Mouse (Mus musculus): ENCODE measurements around the gene Tcf7l1. TPM values are rescaled to one million over a fixed set of nuclear protein-coding genes. Genes with fewer than 3 reads are reported as not detected.

The Tcf7l1 gene
- polyA plus RNA-seq, 1 experiment from 2014 or later: 5.7 TPM

- Histone ChIP-seq H3K4me1 (ENCODE audit: insufficient read depth) (peaks cover under 1% of the 10 kb centered on the region; the same call in 1 of the 2 replicates), H3K27me3 (ENCODE audit: insufficient read depth, low read length) (no peaks in the 10 kb centered on the region), H3K4me2 (ENCODE audit: low read depth, low read length) (no peak overlapping the region), H3K27ac (ENCODE audit: low read depth) (no peak overlapping the region), H3K4me3 (ENCODE audit: low read depth, low read length) (no peak overlapping the region), H3K36me3 (replicated peaks; ENCODE audit: insufficient read depth, low read length) (peaks cover 71% of the 10 kb centered on the region), H3K9me3 (ENCODE audit: low read length) (no peaks in the 10 kb centered on the region), H3K9ac (replicated peaks) (0 out of 2 replicates have a peak overlapping the region, but pooled peaks have one; percentile 21)
- TF ChIP-seq EP300 (IDR thresholded peaks at IDR 0.05; ENCODE audit: low read depth) (no peak), CTCF (IDR thresholded peaks at IDR 0.05; ENCODE audit: low read depth) (no peak)
- ATAC-seq (no peak), DNase-seq (no peak)
- WGBS (ENCODE audit: insufficient replicate concordance): 88% methylated on average over 4 of the region's 4 CpGs
Measured at GRCm38 (mm10) chr6:72608662-72609184, 180.3 kb downstream of the Tcf7l1 start.

DNA sequence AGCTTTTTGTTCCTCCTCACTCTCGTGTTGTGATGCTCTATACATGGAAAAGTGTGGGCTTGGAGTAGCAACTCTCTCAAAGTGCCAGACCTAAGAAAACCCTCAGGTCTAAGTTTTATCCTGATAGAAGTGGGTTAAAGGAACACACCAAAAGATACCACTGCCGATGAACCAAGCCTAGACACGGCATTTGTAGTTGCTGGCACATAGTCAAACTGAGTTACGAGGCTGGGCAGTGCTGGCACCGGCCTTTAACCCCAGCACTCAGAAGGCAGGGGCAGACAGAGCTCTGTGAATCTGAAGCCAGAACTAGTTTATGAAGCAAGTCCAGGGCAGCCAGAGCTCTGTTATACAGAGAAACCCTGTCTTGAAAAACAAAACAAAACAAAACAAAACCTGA, 181.4 kb downstream of the Tcf7l1 start:
- Histone ChIP-seq H3K27ac (ENCODE audit: low read depth) (no peak overlapping the region), H3K36me3 (replicated peaks; ENCODE audit: insufficient read depth, low read length) (peaks cover 65% of the 10 kb centered on the region)
- ATAC-seq: no peak

GRCm38 (mm10) chr6:72607060-72607459, 182.0 kb downstream of the Tcf7l1 start:
- no peak for TF ChIP-seq EP300 (IDR thresholded peaks at IDR 0.05; ENCODE audit: low read depth)
- TF ChIP-seq CTCF (IDR thresholded peaks at IDR 0.05; ENCODE audit: low read depth): no peak

More for the DNA sequence above, 181.4 kb downstream of the Tcf7l1 start:
- no peaks in the 10 kb centered on the region for H3K4me1 ChIP-seq (ENCODE audit: insufficient read depth)
- no peak for TF ChIP-seq EP300 (IDR thresholded peaks at IDR 0.05; ENCODE audit: low read depth)
- TF ChIP-seq CTCF (IDR thresholded peaks at IDR 0.05; ENCODE audit: low read depth): no peak
- H3K27me3 ChIP-seq (ENCODE audit: insufficient read depth, low read length): no peaks in the 10 kb centered on the region
- H3K9me3 ChIP-seq (ENCODE audit: low read length): no peaks in the 10 kb centered on the region
- no peak overlapping the region for H3K9ac ChIP-seq (replicated peaks)
- no peak for DNase-seq
- H3K4me2 ChIP-seq (ENCODE audit: low read depth, low read length): no peak overlapping the region
- no peak overlapping the region for H3K4me3 ChIP-seq (ENCODE audit: low read depth, low read length)
- WGBS (ENCODE audit: insufficient replicate concordance): 79% methylated on average over 5 of the region's 5 CpGs

GRCm38 (mm10) chr6:72604066-72604465, 185.0 kb downstream of the Tcf7l1 start:
- no peak for DNase-seq
- Histone ChIP-seq H3K4me2 (ENCODE audit: low read depth, low read length) (no peak overlapping the region), H3K9ac (replicated peaks) (no peak overlapping the region), H3K27me3 (ENCODE audit: insufficient read depth, low read length) (no peaks in the 10 kb centered on the region), H3K4me1 (ENCODE audit: insufficient read depth) (peaks cover 4% of the 10 kb centered on the region), H3K27ac (ENCODE audit: low read depth) (no peak overlapping the region), H3K4me3 (ENCODE audit: low read depth, low read length) (no peak overlapping the region), H3K36me3 (replicated peaks; ENCODE audit: insufficient read depth, low read length) (peaks cover 37% of the 10 kb centered on the region), H3K9me3 (ENCODE audit: low read length) (no peaks in the 10 kb centered on the region)
- WGBS (ENCODE audit: insufficient replicate concordance): 82% methylated on average over 2 of the region's 2 CpGs
- TF ChIP-seq EP300 (IDR thresholded peaks at IDR 0.05; ENCODE audit: low read depth) (no peak), CTCF (IDR thresholded peaks at IDR 0.05; ENCODE audit: low read depth) (no peak)
- no peak for ATAC-seq

More at GRCm38 (mm10) chr6:72607060-72607459, 182.0 kb downstream of the Tcf7l1 start:
- H3K4me3 ChIP-seq (ENCODE audit: low read depth, low read length): no peak overlapping the region
- no peak overlapping the region for H3K27ac ChIP-seq (ENCODE audit: low read depth)
- H3K9ac ChIP-seq (replicated peaks): no peak overlapping the region
- DNase-seq (no peak), ATAC-seq (no peak)
- H3K4me2 ChIP-seq (ENCODE audit: low read depth, low read length): no peak overlapping the region
- no peaks in the 10 kb centered on the region for H3K9me3 ChIP-seq (ENCODE audit: low read length)
- no peaks in the 10 kb centered on the region for H3K4me1 ChIP-seq (ENCODE audit: insufficient read depth)
- H3K27me3 ChIP-seq (ENCODE audit: insufficient read depth, low read length): no peaks in the 10 kb centered on the region
- peaks cover 65% of the 10 kb centered on the region for H3K36me3 ChIP-seq (replicated peaks; ENCODE audit: insufficient read depth, low read length)
- 76% methylated on average over 4 of the region's 4 CpGs for WGBS (ENCODE audit: insufficient replicate concordance)

- no peak overlapping the region for H3K4me3 ChIP-seq (ENCODE audit: low read depth, low read length)
- H3K9me3 ChIP-seq (ENCODE audit: low read length): no peaks in the 10 kb centered on the region
- peaks cover 27% of the 10 kb centered on the region for H3K36me3 ChIP-seq (replicated peaks; ENCODE audit: insufficient read depth, low read length)
- H3K27ac ChIP-seq (ENCODE audit: low read depth): no peak overlapping the region
- H3K9ac ChIP-seq (replicated peaks): no peak overlapping the region
- peaks cover 20% of the 10 kb centered on the region for H3K4me1 ChIP-seq (ENCODE audit: insufficient read depth)
- ATAC-seq (0 out of 2 replicates have a peak, but pooled peaks have one; percentile 18), DNase-seq (peak; percentile 87)
- H3K4me2 ChIP-seq (ENCODE audit: low read depth, low read length): no peak overlapping the region
- no peaks in the 10 kb centered on the region for H3K27me3 ChIP-seq (ENCODE audit: insufficient read depth, low read length)
- 38% methylated on average over 1 of the region's 1 CpGs for WGBS (ENCODE audit: insufficient replicate concordance)
- TF ChIP-seq EP300 (IDR thresholded peaks at IDR 0.05; ENCODE audit: low read depth) (no peak), CTCF (IDR thresholded peaks at IDR 0.05; ENCODE audit: low read depth) (peak; percentile 93)
Measured at GRCm38 (mm10) chr6:72601732-72602131, 187.3 kb downstream of the Tcf7l1 start.

GRCm38 (mm10) chr6:72600771-72601170, 188.3 kb downstream of the Tcf7l1 start:
- H3K27ac ChIP-seq (ENCODE audit: low read depth): no peak overlapping the region
- DNase-seq: no peak
- no peak overlapping the region for H3K9ac ChIP-seq (replicated peaks)

More at GRCm38 (mm10) chr6:72600771-72601170, 188.3 kb downstream of the Tcf7l1 start:
- no peaks in the 10 kb centered on the region for H3K9me3 ChIP-seq (ENCODE audit: low read length)
- peaks cover 18% of the 10 kb centered on the region for H3K36me3 ChIP-seq (replicated peaks; ENCODE audit: insufficient read depth, low read length)
- no peak overlapping the region for H3K4me2 ChIP-seq (ENCODE audit: low read depth, low read length)
- WGBS (ENCODE audit: insufficient replicate concordance): 81% methylated on average over 12 of the region's 12 CpGs
- TF ChIP-seq CTCF (IDR thresholded peaks at IDR 0.05; ENCODE audit: low read depth) (no peak), EP300 (IDR thresholded peaks at IDR 0.05; ENCODE audit: low read depth) (no peak)
- peaks cover 20% of the 10 kb centered on the region for H3K4me1 ChIP-seq (ENCODE audit: insufficient read depth)
- no peak overlapping the region for H3K4me3 ChIP-seq (ENCODE audit: low read depth, low read length)
- no peak for ATAC-seq
- no peaks in the 10 kb centered on the region for H3K27me3 ChIP-seq (ENCODE audit: insufficient read depth, low read length)
